Mouse (Mus musculus) layer of hippocampus, postnatal 14 days (tissue): ENCODE data around the gene Cyp2c65. TPM values are rescaled to one million over a fixed set of nuclear protein-coding genes. Genes with fewer than 3 reads are reported as not detected.
"Not testable (repeated sequence)": the region's sequence is repeated elsewhere in the genome, so short reads cannot be mapped to it uniquely, and the experiment has no call there.

Experiments used
- DNase-seq, 2 experiments: peaks; one replicate each; pipeline ENCODE4 v3.0.0; 2021 to 2022; ENCODE audit warnings: low spot score in 2 of 2, mixed read lengths in 1 of 2
- long read RNA-seq, 2 experiments: library from polyadenylated mRNA; stranded (forward); transcript quantifications; one replicate each; pipeline ENCODE4 v2.0.0; 2021
- total RNA-seq, 2 experiments: library from RNA; stranded (reverse); gene quantifications; 2 replicates each; pipeline ENCODE4 v1.2.3; 2021

The Cyp2c65 gene
- not detected for total RNA-seq
- long read RNA-seq, experiment 1, result 0 reads
- long read RNA-seq, experiment 2, result 0 reads

GRCm38 (mm10) chr19:39060719-39061118 lies at the start of gene Cyp2c65:
TSS of gene Cyp2c65 (plus strand) at chr19:39061015.
- no peak for DNase-seq

GRCm38 (mm10) chr19:39057928-39058327 lies 2.9 kb upstream of the Cyp2c65 start:
- no peak for DNase-seq

GRCm38 (mm10) chr19:39098779-39099178 lies 38.0 kb downstream of the Cyp2c65 start:
- DNase-seq, result not testable (repeated sequence)

- no peak for DNase-seq
Observed at GRCm38 (mm10) chr19:39113644-39114043, 52.8 kb downstream of the Cyp2c65 start, which contains the start of gene Cyp2c66. TSS of gene Cyp2c66 (plus strand) at chr19:39113898.

Other genes starting within 250 kb of the Cyp2c65 start
- 10 to 100 TPM; 12.2 to 13.1 TPM for gene Noc3l, start 241.8 kb upstream of the Cyp2c65 start, total RNA-seq
- gene Tbc1d12, start 224.4 kb upstream of the Cyp2c65 start, total RNA-seq, result 10 to 100 TPM; 14.2 to 15.1 TPM
- 1 to 10 TPM; 4.3 to 5.5 TPM for gene Hells, start 130.1 kb upstream of the Cyp2c65 start, total RNA-seq
- under 1 TPM; 0.19 to 0.21 TPM for gene Cyp2c55, start 54.0 kb upstream of the Cyp2c65 start, total RNA-seq
- not detected for gene Cyp2c66, start 52.9 kb downstream of the Cyp2c65 start, total RNA-seq
- gene Cyp2c29, start 208.4 kb downstream of the Cyp2c65 start, total RNA-seq, result not detected